Mouse (Mus musculus): ENCODE results near the gene Sgpp1. TPM values are rescaled to one million over a fixed set of nuclear protein-coding genes. Genes with fewer than 3 reads are reported as not detected.
"Not testable (repeated sequence)": the region's sequence is repeated elsewhere in the genome, so short reads cannot be mapped to it uniquely, and the experiment has no call there.

The Sgpp1 gene
- total RNA-seq, 2 experiments from 2014 or later, result 52.2 to 67.0 TPM

GRCm38 (mm10) chr12:75701173-75702083, 34.1 kb downstream of the Sgpp1 start:
- ATAC-seq (replicated peaks; ENCODE audit: poor library complexity, severe bottlenecking), result peak; percentile 91

DNA sequence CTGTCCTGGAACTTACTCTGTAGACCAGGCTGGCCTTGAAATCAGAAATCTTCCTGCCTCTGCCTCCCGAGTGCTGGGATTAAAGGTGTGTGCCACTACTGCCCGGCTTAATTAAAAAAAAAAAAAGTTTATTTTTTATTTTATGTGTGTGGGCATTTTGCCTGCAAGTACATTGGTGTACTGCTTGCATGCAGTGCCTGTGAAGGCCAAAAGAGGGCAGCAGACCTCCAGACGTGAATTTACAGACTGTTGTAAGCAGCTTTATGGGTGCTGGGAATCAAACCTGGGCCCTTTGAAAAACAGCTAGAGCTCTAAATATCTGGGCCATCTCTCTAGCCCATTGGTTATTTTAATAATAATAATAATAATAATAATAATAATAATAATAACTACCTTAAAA, 36.8 kb downstream of the Sgpp1 start:
- no peak for ATAC-seq (replicated peaks; ENCODE audit: poor library complexity, severe bottlenecking)

DNA sequence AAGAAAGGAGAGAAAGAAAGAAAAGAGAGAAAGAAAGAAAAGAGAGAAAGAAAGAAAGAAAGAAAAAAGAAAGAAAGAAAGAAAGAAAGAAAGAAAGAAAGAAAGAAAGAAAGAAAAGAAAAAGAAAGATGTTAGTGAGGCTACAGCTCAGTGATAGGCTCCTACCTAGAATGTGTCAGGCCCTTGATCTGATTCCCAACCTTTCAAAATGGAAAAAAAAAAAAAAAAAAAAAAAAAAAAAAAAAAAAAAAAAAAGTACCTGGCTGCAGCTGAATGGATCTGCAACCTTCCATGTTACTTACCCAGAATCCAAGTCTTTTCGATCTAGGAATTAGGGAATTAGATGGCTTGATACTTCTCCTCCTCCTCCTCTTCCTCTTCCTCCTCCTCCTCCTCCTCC, 39.7 kb downstream of the Sgpp1 start:
- not testable (repeated sequence) for ATAC-seq (replicated peaks; ENCODE audit: poor library complexity, severe bottlenecking)

GRCm38 (mm10) chr12:75689003-75689402, 46.5 kb downstream of the Sgpp1 start:
- peak; percentile 76 for ATAC-seq (replicated peaks; ENCODE audit: poor library complexity, severe bottlenecking)

- ATAC-seq (replicated peaks; ENCODE audit: poor library complexity, severe bottlenecking), result peak; percentile 62
Measured at GRCm38 (mm10) chr12:75687314-75687713, 48.2 kb downstream of the Sgpp1 start.

GRCm38 (mm10) chr12:75684026-75684425, 51.5 kb downstream of the Sgpp1 start:
- ATAC-seq (replicated peaks; ENCODE audit: poor library complexity, severe bottlenecking), result not testable (repeated sequence)

GRCm38 (mm10) chr12:75683598-75683997, 51.9 kb downstream of the Sgpp1 start:
- no peak for ATAC-seq (replicated peaks; ENCODE audit: poor library complexity, severe bottlenecking)

DNA sequence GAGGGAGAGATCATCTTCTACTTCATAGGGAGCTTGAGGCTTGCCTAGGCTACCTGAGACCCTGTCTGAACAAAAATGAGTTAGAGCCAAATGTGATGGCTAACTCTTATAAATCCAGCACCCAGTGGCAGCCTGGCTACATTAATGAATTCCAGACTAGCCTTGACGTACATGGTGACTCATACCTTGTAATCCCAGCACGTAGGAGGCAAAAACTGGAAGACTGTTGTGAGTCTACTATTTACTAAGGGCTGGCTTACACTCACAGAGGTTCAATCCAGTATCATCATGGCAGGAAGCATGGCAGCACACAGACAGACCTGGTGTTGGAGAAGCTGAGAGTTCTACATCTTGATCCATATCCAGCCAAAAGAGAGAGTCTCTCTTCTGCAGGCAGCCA, 52.7 kb downstream of the Sgpp1 start:
- no peak for ATAC-seq (replicated peaks; ENCODE audit: poor library complexity, severe bottlenecking)

- ATAC-seq (replicated peaks; ENCODE audit: poor library complexity, severe bottlenecking), result no peak
Measured at GRCm38 (mm10) chr12:75681101-75681500, 54.4 kb downstream of the Sgpp1 start.

DNA sequence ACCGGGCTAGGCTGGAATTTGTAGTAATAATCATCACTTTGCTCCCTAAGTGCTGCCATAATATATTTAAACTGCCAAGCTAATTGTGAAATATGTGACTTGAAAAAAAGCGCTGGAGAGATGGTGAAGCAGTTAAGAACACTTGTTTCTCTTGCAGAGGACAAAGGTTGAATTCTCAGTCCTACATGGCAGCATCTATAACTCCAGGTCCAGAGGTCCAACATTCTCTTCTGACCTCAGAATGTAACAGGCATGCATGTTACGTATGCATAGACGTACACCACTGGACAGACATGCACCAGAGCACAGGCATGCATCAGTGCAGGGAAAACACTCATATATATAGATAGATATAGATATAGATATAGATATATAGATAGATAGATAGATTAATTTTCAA, 57.1 kb downstream of the Sgpp1 start:
- no peak for ATAC-seq (replicated peaks; ENCODE audit: poor library complexity, severe bottlenecking)

GRCm38 (mm10) chr12:75672630-75673029, 62.9 kb downstream of the Sgpp1 start:
- ATAC-seq (replicated peaks; ENCODE audit: poor library complexity, severe bottlenecking), result no peak

DNA sequence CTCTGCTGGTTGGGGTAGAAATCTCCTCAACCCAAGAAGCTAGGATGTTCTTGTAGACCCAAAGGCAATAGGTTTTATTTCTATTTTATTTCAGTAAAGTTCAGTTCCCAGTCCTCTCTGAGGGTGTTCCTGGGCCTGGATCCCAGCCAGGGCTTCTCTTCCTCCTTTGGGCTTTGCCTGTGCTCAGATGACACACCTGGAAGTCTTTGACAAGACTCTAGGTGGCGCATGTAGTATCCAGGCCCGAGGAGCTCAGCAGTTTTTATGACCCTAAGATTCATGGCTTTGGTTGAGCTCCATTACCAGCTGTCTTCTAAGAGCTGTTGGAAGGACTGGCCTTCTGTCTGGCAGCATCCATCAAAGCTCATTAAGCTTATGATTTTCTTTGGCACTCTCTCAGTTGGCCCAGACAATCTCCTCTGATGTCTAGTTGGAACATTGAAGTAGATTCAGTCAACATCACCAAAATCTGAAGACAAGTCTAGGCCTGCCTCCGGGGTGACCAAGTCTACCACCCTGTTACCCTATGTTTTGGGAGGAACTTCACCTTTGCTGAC, 63.7 kb downstream of the Sgpp1 start:
- no peak for ATAC-seq (replicated peaks; ENCODE audit: poor library complexity, severe bottlenecking)

DNA sequence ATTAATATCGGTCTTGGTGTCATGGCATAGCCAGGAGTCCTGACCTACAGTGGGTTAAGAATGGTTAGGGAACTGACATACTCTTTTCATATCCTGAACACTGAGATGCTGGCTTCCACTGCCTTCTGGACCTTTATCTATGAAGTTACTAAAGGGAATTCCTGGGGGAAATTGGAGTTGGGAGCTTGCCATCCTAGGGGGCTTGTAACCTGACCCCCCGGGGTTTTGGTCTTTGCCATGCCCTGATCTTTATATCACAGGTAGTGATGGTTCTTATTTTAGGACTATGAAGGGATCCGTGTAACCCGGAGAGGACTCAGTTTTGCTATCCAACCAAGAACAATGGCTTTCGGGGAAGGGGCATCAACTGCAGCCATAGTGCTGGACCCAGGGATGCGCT, 64.9 kb downstream of the Sgpp1 start:
- no peak for ATAC-seq (replicated peaks; ENCODE audit: poor library complexity, severe bottlenecking)

- ATAC-seq (replicated peaks; ENCODE audit: poor library complexity, severe bottlenecking), result peak; percentile 83
Measured at GRCm38 (mm10) chr12:75669258-75670106, 66.0 kb downstream of the Sgpp1 start, which contains the start of gene Wdr89. Gene Wdr89, minus strand, starts transcription at chr12:75669537.

DNA sequence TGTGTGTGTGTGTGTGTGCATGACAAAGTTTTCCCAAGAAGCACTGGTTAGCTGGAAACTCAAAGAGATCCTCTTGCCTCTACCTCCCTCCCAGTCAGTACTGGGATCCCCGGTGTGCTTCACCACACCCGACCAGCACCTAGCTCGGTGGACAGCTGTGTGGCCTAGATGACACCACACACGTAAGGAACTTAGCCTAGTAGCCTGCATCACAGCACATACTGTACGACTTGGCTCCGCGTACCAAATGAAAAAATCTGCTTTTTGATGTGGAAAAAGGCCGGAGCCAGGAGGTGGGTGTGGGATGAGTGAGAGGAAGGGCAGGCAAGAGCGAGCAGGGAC, 66.6 kb downstream of the Sgpp1 start:
- ATAC-seq (replicated peaks; ENCODE audit: poor library complexity, severe bottlenecking), result peak; percentile 20

DNA sequence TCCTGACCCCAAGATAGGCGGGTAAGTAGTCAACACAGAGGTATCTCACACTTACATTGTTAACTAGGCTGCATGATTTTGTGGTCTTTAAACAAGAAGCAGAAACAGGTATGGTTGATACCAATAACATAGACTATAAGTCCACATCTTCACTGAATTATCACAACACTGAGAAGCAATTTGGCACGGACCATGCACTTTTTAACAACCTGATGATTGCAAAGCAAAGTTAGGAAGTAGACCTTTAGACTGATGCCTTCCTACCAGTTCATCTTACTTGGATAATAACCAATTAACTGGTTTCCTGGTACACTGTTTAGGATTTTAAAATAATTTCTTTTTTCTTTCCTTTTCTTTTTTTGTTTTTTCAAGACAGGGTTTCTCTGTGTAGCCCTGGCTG, 67.3 kb downstream of the Sgpp1 start:
- no peak for ATAC-seq (replicated peaks; ENCODE audit: poor library complexity, severe bottlenecking)

DNA sequence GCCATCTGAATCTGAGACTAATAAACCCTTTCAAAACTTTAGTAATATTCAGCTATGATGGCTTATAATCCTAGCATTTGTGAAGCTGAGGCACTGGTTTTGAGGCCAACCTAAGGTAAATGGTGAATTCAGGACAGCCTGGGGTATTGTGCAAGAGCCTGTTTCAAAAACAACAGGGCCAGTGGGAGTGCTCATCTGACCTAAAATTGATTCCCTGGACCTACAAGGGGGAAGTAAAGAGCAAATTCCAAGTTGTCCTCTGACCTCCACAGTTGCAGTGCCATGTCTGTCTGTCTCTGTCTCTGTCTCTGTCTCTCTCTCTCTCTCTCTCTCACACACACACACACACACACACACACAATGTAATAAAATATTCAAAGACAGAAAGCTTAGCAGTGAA, 68.6 kb downstream of the Sgpp1 start:
- no peak for ATAC-seq (replicated peaks; ENCODE audit: poor library complexity, severe bottlenecking)

DNA sequence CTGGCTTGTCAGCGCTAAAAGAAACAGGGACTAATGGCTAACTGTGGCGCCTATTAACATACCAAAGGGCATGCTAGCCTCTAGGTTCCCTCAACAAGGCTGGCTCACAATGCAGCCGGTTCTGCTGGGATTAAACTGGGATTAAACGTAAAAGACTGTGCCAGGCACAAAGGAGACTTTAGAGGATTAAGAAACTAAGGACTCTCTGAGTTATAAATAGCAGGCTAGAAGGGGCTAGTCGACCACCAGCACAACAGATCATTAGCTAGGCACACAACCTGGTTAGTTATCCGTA, 71.1 kb downstream of the Sgpp1 start:
- no peak for ATAC-seq (replicated peaks; ENCODE audit: poor library complexity, severe bottlenecking)

All from granulocyte monocyte progenitor cell, adult 5-6 weeks (primary cell).